In genomic region chr14:121182967-121183366, GRCm38 (mm10) we compare ENCODE assay signal across 21 mouse cellular contexts.
"Had no signal": no experiment of that assay in that cellular context is flagged by ENCODE, and none has a peak within 500 bp of the region (broad histone marks: within the 10 kb centered on the region; RNA-seq: fewer than 3 reads in every experiment).

No protein-coding gene starts in this region.

- DNase-seq: kidney, adult 2 months; kidney, postnatal 25 days; left cerebral cortex, postnatal 4 days; liver, embryonic 13.5 days; lung, embryonic 14.5 days; lung, postnatal 10 days; lung, postnatal 4 days; midbrain, embryonic 14.5 days; right cerebral cortex, adult 18-20 months; right cerebral cortex, postnatal 14 days; right cerebral cortex, postnatal 4 days; thymus, adult 2 months; thymus, postnatal 14 days; thymus, postnatal 4 days had no signal

- H3K4me2 ChIP-seq: limb, embryonic 13.5 days; liver, embryonic 13.5 days; lung, embryonic 14.5 days; midbrain, embryonic 11.5 days; neural tube, embryonic 12.5 days; neural tube, embryonic 15.5 days had no signal

- H3K9me3 ChIP-seq: limb, embryonic 13.5 days; liver, embryonic 13.5 days; neural tube, embryonic 12.5 days; neural tube, embryonic 15.5 days had no signal

- H3K36me3 ChIP-seq: liver, embryonic 13.5 days; neural tube, embryonic 12.5 days; neural tube, embryonic 15.5 days had no signal

- H3K27ac ChIP-seq: kidney, postnatal 0 days; limb, embryonic 13.5 days; liver, embryonic 13.5 days; neural tube, embryonic 12.5 days; neural tube, embryonic 15.5 days; stomach, postnatal 0 days had no signal

- H3K4me3 ChIP-seq: limb, embryonic 13.5 days; liver, embryonic 13.5 days; neural tube, embryonic 12.5 days; neural tube, embryonic 15.5 days had no signal

- H3K9ac ChIP-seq: limb, embryonic 13.5 days; liver, embryonic 13.5 days; lung, embryonic 14.5 days; neural tube, embryonic 12.5 days; neural tube, embryonic 15.5 days had no signal

- H3K4me1 ChIP-seq: neural tube, embryonic 12.5 days; neural tube, embryonic 15.5 days had no signal

- H3K27me3 ChIP-seq: limb, embryonic 13.5 days; liver, embryonic 13.5 days; neural tube, embryonic 12.5 days; neural tube, embryonic 15.5 days had no signal

- ATAC-seq: intestine, postnatal 0 days had no signal
